Mouse (Mus musculus): ENCODE measurements around the gene Notum. TPM values are rescaled to one million over a fixed set of nuclear protein-coding genes. Genes with fewer than 3 reads are reported as not detected.

Notum gene
- polyA plus RNA-seq, 1 experiment from 2014 or later, result 7.2 TPM

DNA sequence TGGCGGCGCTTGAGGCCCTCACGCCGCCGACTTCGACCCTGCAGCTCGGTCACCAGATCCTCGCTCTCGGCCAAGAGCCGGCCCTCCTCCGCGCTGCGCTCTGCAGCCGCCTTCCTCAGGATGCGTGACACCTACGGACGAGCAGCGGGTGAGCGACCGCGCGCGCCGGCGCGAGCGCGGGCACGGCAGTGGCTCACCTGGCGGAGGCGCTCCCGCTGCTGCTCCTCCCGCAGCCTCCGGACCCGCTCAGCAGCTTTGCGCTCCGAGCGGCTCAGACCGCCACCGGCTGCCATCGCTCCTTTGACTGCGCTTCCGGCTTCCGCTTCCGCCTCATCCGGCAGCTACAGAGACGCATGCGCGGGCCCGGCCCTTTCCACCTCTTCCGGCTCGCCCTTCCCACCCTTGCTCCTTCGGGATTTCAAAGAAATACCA is 36.3 kb downstream of the Notum start:
- H3K4me2 ChIP-seq, result peak overlapping the region; percentile 99
- WGBS, result under 1% methylated on average over 53 of the region's 53 CpGs
- no peaks in the 10 kb centered on the region for H3K9me3 ChIP-seq
- no peaks in the 10 kb centered on the region for H3K27me3 ChIP-seq
- peak overlapping the region; percentile 71 for H3K27ac ChIP-seq
- ATAC-seq (ENCODE audit: insufficient number of reproducible peaks, insufficient read depth, low FRiP score, low TSS enrichment, low read depth), result peak; percentile 63; the same call in 1 of the 2 replicates
- peaks cover 63% of the 10 kb centered on the region for H3K36me3 ChIP-seq
- H3K4me3 ChIP-seq, result peak overlapping the region; percentile 99
- peaks cover 19% of the 10 kb centered on the region for H3K4me1 ChIP-seq
- peak overlapping the region; percentile 85 for H3K9ac ChIP-seq

DNA sequence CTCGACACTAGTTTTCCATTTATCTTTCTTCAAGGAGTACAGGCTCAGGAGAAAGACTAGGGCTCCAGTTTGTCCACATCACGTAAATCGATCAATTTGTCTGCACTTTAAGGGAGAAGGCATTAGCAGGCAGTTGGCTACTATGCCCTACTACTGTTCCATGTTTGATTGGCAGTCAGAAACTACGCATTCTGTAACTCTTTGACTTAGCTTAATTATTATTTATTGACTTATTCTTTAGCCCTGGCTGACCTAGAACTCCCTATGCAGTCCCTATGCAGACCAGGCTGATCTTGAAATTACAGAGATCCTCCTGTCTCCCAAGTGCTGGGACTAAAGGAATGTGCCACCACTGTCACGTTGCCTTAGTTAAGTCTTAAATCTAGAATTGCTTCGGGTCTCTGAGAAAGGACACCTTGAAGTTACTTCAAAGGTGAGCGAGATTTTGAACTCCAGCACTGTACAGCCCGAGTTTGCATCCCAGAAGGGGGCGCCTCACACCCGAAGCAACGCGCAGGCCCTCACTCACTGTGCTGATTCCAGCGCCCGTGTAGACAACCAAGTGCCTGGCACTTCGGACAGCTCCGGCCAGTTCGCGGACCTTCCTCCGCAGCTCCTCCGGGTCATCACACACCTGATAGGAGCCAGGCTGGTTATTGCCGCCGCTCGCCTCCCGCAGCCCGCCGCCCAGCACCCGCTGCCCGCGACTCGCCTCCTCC is 36.9 kb downstream of the Notum start:
- peak overlapping the region; percentile 99 for H3K4me3 ChIP-seq
- H3K9ac ChIP-seq, result peak overlapping the region; percentile 85
- H3K4me2 ChIP-seq, result peak overlapping the region; percentile 99
- peaks cover 17% of the 10 kb centered on the region for H3K4me1 ChIP-seq
- H3K9me3 ChIP-seq, result no peaks in the 10 kb centered on the region
- no peaks in the 10 kb centered on the region for H3K27me3 ChIP-seq
- peak overlapping the region; percentile 71 for H3K27ac ChIP-seq
- 12% methylated on average over 30 of the region's 30 CpGs for WGBS
- peaks cover 60% of the 10 kb centered on the region for H3K36me3 ChIP-seq
- no peak for ATAC-seq (ENCODE audit: insufficient number of reproducible peaks, insufficient read depth, low FRiP score, low TSS enrichment, low read depth)

GRCm38 (mm10) chr11:120622805-120623204 is 38.2 kb downstream of the Notum start:
- no peak overlapping the region for H3K9ac ChIP-seq
- ATAC-seq (ENCODE audit: insufficient number of reproducible peaks, insufficient read depth, low FRiP score, low TSS enrichment, low read depth), result no peak
- H3K27me3 ChIP-seq, result no peaks in the 10 kb centered on the region
- H3K4me2 ChIP-seq, result no peak overlapping the region
- peaks cover 64% of the 10 kb centered on the region for H3K36me3 ChIP-seq
- H3K4me1 ChIP-seq, result peaks cover 17% of the 10 kb centered on the region
- no peak overlapping the region for H3K4me3 ChIP-seq
- 91% methylated on average over 6 of the region's 6 CpGs for WGBS
- H3K9me3 ChIP-seq, result no peaks in the 10 kb centered on the region
- H3K27ac ChIP-seq, result no peak overlapping the region

GRCm38 (mm10) chr11:120620195-120620594 is 40.8 kb downstream of the Notum start:
- H3K4me3 ChIP-seq, result no peak overlapping the region
- no peak overlapping the region for H3K27ac ChIP-seq
- WGBS, result 91% methylated on average over 14 of the region's 14 CpGs
- H3K27me3 ChIP-seq, result no peaks in the 10 kb centered on the region
- no peak for ATAC-seq (ENCODE audit: insufficient number of reproducible peaks, insufficient read depth, low FRiP score, low TSS enrichment, low read depth)
- no peak overlapping the region for H3K4me2 ChIP-seq
- peaks cover 26% of the 10 kb centered on the region for H3K4me1 ChIP-seq
- no peaks in the 10 kb centered on the region for H3K9me3 ChIP-seq
- H3K36me3 ChIP-seq, result peaks cover 52% of the 10 kb centered on the region
- H3K9ac ChIP-seq, result no peak overlapping the region

DNA sequence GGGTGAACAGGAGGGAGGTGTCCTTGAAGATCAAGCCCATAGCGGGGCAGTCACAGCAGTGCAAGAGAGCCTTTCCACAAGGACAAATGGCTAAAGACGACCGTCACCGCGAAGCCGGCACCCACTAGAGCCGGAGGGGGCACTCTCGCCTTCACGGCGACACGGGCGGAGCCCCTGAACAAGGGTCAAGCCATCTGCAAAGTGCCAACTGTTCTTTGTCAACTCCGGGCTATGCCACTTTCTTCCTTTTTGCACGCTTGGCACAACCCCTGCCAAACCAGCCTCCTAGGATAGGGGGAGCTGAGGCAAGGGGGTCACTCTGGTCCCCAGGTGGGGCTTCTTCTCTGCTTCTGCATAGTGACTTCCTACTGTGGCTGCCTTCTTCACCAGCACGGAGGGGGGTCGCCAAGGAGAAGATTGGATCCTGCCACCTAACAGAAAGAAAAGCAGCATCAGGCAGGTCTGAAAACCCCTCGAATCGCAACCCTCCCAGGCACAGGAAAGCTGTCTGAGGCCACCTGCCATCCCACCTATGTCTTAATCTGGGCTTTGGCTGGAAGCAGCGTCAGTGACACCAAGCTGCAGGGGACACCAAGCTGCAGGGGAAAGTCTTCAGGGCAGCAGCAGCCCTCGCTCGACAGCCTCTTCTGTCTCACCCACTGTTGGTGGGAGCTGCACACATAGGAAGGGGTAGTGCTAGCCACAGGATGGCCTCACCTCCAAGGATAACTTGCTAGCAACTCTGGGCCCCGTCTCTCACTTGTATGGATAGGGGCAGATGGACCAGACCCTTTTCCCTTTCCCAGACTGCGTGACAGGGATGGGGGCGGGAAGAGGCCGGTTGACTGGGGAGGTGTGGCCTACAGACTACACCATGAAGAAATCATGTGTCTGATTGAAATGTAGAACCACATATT is 42.1 kb downstream of the Notum start:
- WGBS, result 93% methylated on average over 25 of the region's 25 CpGs
- Histone ChIP-seq H3K36me3 (peaks cover 62% of the 10 kb centered on the region), H3K4me2 (no peak overlapping the region), H3K27me3 (no peaks in the 10 kb centered on the region), H3K4me1 (peaks cover 20% of the 10 kb centered on the region), H3K9me3 (no peaks in the 10 kb centered on the region), H3K4me3 (peak overlapping the region; percentile 86; the same call in 1 of the 2 replicates), H3K27ac (no peak overlapping the region), H3K9ac (no peak overlapping the region)
- ATAC-seq (ENCODE audit: insufficient number of reproducible peaks, insufficient read depth, low FRiP score, low TSS enrichment, low read depth), result no peak

DNA sequence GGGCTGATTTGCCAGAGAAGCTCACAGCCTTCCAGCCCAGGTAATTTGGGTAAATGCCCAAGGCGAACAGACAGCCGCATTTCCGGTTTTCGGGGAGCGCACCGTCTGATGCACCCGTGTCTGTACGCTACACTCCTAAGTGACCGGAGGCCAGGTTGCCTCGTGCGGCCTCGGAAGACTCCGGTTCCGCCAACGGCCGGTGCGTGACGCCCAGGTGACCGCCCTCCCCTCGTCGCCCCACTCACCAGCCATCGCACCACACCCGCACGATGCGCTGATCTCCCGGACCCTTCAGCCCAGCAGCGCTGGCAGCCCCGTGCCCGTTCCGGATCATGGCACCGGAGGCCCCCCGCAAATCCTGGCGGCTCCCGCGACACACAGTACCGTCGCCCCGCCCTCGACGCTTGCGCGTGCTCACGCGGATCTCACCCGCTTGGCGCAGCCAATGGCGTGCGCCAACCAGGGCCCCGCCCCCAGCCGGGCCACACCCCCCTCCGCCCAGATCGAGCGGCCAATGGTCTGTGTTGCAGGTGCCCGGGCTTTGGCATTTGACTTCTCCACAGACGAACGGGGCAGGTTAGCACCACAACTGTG is 43.4 kb downstream of the Notum start, which contains the start of gene Pcyt2:
Gene Pcyt2, minus strand, starts transcription at position 418 of the 594 bp plus-strand sequence.
- Histone ChIP-seq H3K9ac (peak within 1 kb of the TSS; percentile 88), H3K9me3 (no peaks in the 10 kb centered on the region), H3K4me3 (peak within 1 kb of the TSS; percentile 86), H3K36me3 (peaks cover 67% of the 10 kb centered on the region), H3K4me2 (peak within 1 kb of the TSS; percentile 78), H3K4me1 (peaks cover 17% of the 10 kb centered on the region), H3K27ac (peak within 1 kb of the TSS; percentile 75), H3K27me3 (no peaks in the 10 kb centered on the region)
- under 1% methylated on average over 56 of the region's 56 CpGs for WGBS
- ATAC-seq (ENCODE audit: insufficient number of reproducible peaks, insufficient read depth, low FRiP score, low TSS enrichment, low read depth), result peak; percentile 89

- Histone ChIP-seq H3K9ac (peak overlapping the region; percentile 88), H3K4me2 (peak overlapping the region; percentile 78), H3K27me3 (no peaks in the 10 kb centered on the region), H3K4me1 (peaks cover 17% of the 10 kb centered on the region), H3K27ac (peak overlapping the region; percentile 75; the same call in 1 of the 2 replicates), H3K4me3 (peak overlapping the region; percentile 86), H3K36me3 (peaks cover 68% of the 10 kb centered on the region), H3K9me3 (no peaks in the 10 kb centered on the region)
- 56% methylated on average over 4 of the region's 4 CpGs for WGBS
- no peak for ATAC-seq (ENCODE audit: insufficient number of reproducible peaks, insufficient read depth, low FRiP score, low TSS enrichment, low read depth)
Observed at GRCm38 (mm10) chr11:120616617-120617294, 44.2 kb downstream of the Notum start.

DNA sequence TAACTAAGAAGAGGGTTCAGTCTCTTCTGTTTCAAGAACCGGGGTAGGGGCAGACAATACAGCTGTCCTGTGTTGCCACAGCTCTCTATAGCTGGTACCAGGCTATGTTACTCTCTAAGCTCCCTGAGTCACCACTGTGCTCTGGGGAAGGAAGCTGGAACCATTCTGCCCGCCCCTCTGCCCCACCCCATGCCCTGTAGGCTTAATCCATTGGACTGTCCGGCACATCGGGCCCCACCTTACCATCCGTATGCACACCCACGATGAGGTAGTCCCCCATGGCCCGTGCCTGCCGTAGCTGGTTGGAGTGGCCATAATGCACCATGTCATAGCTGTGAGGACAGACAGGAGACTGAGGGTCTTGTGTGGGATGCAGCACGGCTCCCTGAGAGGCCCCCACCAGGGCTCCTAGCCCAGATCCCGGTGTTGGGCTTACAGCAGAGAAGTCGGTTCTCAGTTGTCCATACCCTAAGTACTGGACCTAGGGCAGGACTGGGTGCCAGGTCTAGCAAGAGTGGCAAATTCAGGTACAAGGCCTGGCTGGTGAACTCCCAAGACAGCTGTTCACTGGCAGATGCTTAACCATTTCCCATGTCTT is 45.3 kb downstream of the Notum start:
- no peak for ATAC-seq (ENCODE audit: insufficient number of reproducible peaks, insufficient read depth, low FRiP score, low TSS enrichment, low read depth)
- Histone ChIP-seq H3K4me1 (peaks cover 17% of the 10 kb centered on the region), H3K4me2 (no peak overlapping the region), H3K9ac (0 out of 2 replicates have a peak overlapping the region, but pooled peaks have one; percentile 23), H3K4me3 (no peak overlapping the region; the same call in 1 of the 2 replicates), H3K27ac (no peak overlapping the region), H3K36me3 (peaks cover 69% of the 10 kb centered on the region), H3K9me3 (no peaks in the 10 kb centered on the region), H3K27me3 (no peaks in the 10 kb centered on the region)
- WGBS, result 90% methylated on average over 11 of the region's 11 CpGs

GRCm38 (mm10) chr11:120615167-120615566 is 45.8 kb downstream of the Notum start:
- Histone ChIP-seq H3K27ac (no peak overlapping the region), H3K27me3 (no peaks in the 10 kb centered on the region), H3K36me3 (peaks cover 69% of the 10 kb centered on the region), H3K4me3 (no peak overlapping the region), H3K9me3 (no peaks in the 10 kb centered on the region), H3K4me1 (peaks cover 17% of the 10 kb centered on the region), H3K4me2 (no peak overlapping the region), H3K9ac (no peak overlapping the region)
- 95% methylated on average over 6 of the region's 6 CpGs for WGBS
- ATAC-seq (ENCODE audit: insufficient number of reproducible peaks, insufficient read depth, low FRiP score, low TSS enrichment, low read depth), result no peak

DNA sequence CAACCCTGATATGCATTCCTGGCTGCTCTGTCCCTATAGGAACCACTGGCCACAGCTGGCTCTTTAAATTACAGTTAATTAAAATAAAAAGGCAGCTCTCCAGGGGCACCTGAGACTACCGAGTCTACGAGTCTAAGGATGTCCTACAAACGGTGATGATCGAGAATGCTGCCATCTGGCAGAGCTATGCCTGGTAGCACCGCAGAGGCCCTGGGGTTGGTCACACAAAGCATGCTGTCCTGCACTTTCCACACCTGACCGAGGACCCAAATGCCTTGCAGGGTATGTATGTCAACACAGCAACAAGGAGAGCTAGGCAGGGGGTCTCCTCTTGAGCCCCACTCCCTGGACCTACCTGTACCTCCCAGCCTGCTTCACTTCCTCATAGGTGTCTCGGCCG is 47.0 kb downstream of the Notum start:
- Histone ChIP-seq H3K4me2 (no peak overlapping the region), H3K36me3 (peaks cover 64% of the 10 kb centered on the region), H3K9ac (no peak overlapping the region; the same call in 1 of the 2 replicates), H3K9me3 (no peaks in the 10 kb centered on the region), H3K4me1 (peaks cover 21% of the 10 kb centered on the region), H3K27ac (no peak overlapping the region), H3K4me3 (no peak overlapping the region), H3K27me3 (peaks cover 4% of the 10 kb centered on the region)
- ATAC-seq (ENCODE audit: insufficient number of reproducible peaks, insufficient read depth, low FRiP score, low TSS enrichment, low read depth), result no peak
- WGBS, result 88% methylated on average over 8 of the region's 8 CpGs

Data from embryonic facial prominence, embryonic 13.5 days (tissue).